Mouse (Mus musculus) lung, embryonic 16.5 days (tissue): ENCODE results near the gene Cobl. TPM values are rescaled to one million over a fixed set of nuclear protein-coding genes. Genes with fewer than 3 reads are reported as not detected.

Source experiments
- ATAC-seq: fragments of 200-750 bp; cut with Nextera tagmentation; 2 replicates; pipeline ENCODE4 v1.8.0; 2017; ENCODE audit warnings: low read depth, mild to moderate bottlenecking, moderate library complexity
- H3K27ac ChIP-seq: fragments of 300-500 bp; sonication (generic); 2 replicates; pipeline ENCODE4 v1.5.1; 2014; ENCODE audit warnings: mild to moderate bottlenecking, control low read depth, low read length
- H3K27me3 ChIP-seq: fragments of 300-500 bp; sonication (generic); 2 replicates; pipeline ENCODE4 v1.6.1; 2014; ENCODE audit warnings: low read depth, low read length, mixed read lengths; ENCODE audit not compliant: control insufficient read depth, insufficient read depth
- H3K36me3 ChIP-seq: fragments of 300-500 bp; sonication (generic); 2 replicates; pipeline ENCODE4 v1.6.1; 2014; ENCODE audit warnings: low read length; ENCODE audit not compliant: control insufficient read depth, insufficient read depth
- H3K4me1 ChIP-seq: fragments of 300-500 bp; sonication (generic); replicated peaks from 2 replicates; pipeline ENCODE4 v1.6.1; 2014; ENCODE audit warnings: low read length, mixed read lengths; ENCODE audit not compliant: control insufficient read depth, insufficient read depth
- H3K4me2 ChIP-seq: fragments of 300-500 bp; sonication (generic); 2 replicates; pipeline ENCODE4 v1.6.1; 2014; ENCODE audit warnings: low read depth, low read length, control low read depth
- H3K4me3 ChIP-seq: fragments of 300-500 bp; sonication (generic); 2 replicates; pipeline ENCODE4 v1.5.1; 2014; ENCODE audit warnings: mild to moderate bottlenecking, low read length, control low read depth
- H3K9ac ChIP-seq: fragments of 300-500 bp; sonication (generic); 2 replicates; pipeline ENCODE4 v1.6.1; 2014; ENCODE audit warnings: low read length, control low read depth
- H3K9me3 ChIP-seq: fragments of 300-500 bp; sonication (generic); 2 replicates; pipeline ENCODE4 v1.6.1; 2016; ENCODE audit warnings: low read length; ENCODE audit not compliant: control insufficient read depth
- WGBS: fragments of 180-500 bp; shearing (Covaris S2); extraction: QIAGEN DNeasy Blood & Tissue Kit; methylation state at CpG from one replicate; pipeline ENCODE4 v1.1.7; 2014; 5-methylcytosine and 5-hydroxymethylcytosine counted together
- polyA plus RNA-seq: library from polyadenylated mRNA; unstranded; fragments of >200 nt; fragmentation: Nextera tagmentation; extraction: Ambion mirVana; gene quantifications from 2 replicates; pipeline ENCODE4 v1.2.1, GENCODE M21; 2015

Cobl gene
- polyA plus RNA-seq, 1 experiment from 2014 or later: 12.4 TPM

- no peaks in the 10 kb centered on the region for H3K36me3 ChIP-seq
- no peaks in the 10 kb centered on the region for H3K4me1 ChIP-seq
- no peaks in the 10 kb centered on the region for H3K27me3 ChIP-seq
- H3K27ac ChIP-seq: no peak overlapping the region
- H3K4me3 ChIP-seq: no peak overlapping the region
- no peaks in the 10 kb centered on the region for H3K9me3 ChIP-seq
- 53% methylated on average over 1 of the region's 1 CpGs for WGBS
- no peak overlapping the region for H3K4me2 ChIP-seq
- ATAC-seq: no peak
- no peak overlapping the region for H3K9ac ChIP-seq
Observed at GRCm38 (mm10) chr11:12190417-12190816, 274.3 kb downstream of the Cobl start.
